Mouse (Mus musculus) ES-E14 (cell line): ENCODE data around the gene Ptprg. TPM values are rescaled to one million over a fixed set of nuclear protein-coding genes. Genes with fewer than 3 reads are reported as not detected.

ENCODE experiments used
- DNase-seq: peaks from one replicate; pipeline ENCODE4 v3.0.0-alpha.2; 2013; ENCODE audit warnings: low read depth, low spot score
- H3K27ac ChIP-seq: 2 replicates; pipeline ENCODE4 v1.5.1; 2012; ENCODE audit warnings: low read depth, mild to moderate bottlenecking, low read length, moderate library complexity, mixed read lengths; ENCODE audit not compliant: poor library complexity, insufficient read depth, severe bottlenecking
- H3K36me3 ChIP-seq: 2 replicates; pipeline ENCODE4 v1.6.1; 2012; ENCODE audit warnings: mild to moderate bottlenecking, low read length, moderate library complexity, mixed read lengths; ENCODE audit not compliant: control insufficient read depth, poor library complexity, insufficient read depth, severe bottlenecking
- H3K4me1 ChIP-seq, 2 experiments: fragments of 150-350 bp in 1 of 2; sonication (generic) in 1 of 2; 2 replicates each; pipeline ENCODE4 v1.6.1; 2012; ENCODE audit warnings: low read length in 2 of 2, mild to moderate bottlenecking in 1 of 2, mixed read lengths in 1 of 2; ENCODE audit not compliant: control insufficient read depth in 2 of 2, insufficient read depth in 2 of 2, poor library complexity in 1 of 2
- H3K4me3 ChIP-seq, 2 experiments: fragments of 150-350 bp in 1 of 2; sonication (generic) in 1 of 2; 2 replicates each; pipeline ENCODE4 v1.5.1; 2012; ENCODE audit warnings: low read length in 2 of 2, low read depth in 1 of 2, mild to moderate bottlenecking in 1 of 2, mixed read lengths in 1 of 2; ENCODE audit not compliant: insufficient read depth in 1 of 2, poor library complexity in 1 of 2, severe bottlenecking in 1 of 2
- H3K9ac ChIP-seq: 2 replicates; pipeline ENCODE4 v1.6.1; 2012; ENCODE audit warnings: low read depth, mild to moderate bottlenecking, low read length, mixed read lengths; ENCODE audit not compliant: poor library complexity, insufficient read depth, severe bottlenecking
- H3K9me3 ChIP-seq: fragments of 150-350 bp; sonication (generic); 2 replicates; pipeline ENCODE4 v1.6.1; 2012; ENCODE audit warnings: low read depth, mild to moderate bottlenecking, low read length; ENCODE audit not compliant: control insufficient read depth, insufficient read depth
- CHD2 ChIP-seq: IDR thresholded peaks from 2 replicates; pipeline ENCODE4 v1.6.1; 2014; ENCODE audit warnings: mild to moderate bottlenecking, low read depth, low read length, inconsistent platforms
- HCFC1 ChIP-seq: IDR thresholded peaks from 2 replicates; pipeline ENCODE4 v1.6.1; 2012; ENCODE audit warnings: low read length, inconsistent platforms, borderline replicate concordance; ENCODE audit not compliant: insufficient read depth
- MAFK ChIP-seq: IDR thresholded peaks from 2 replicates; pipeline ENCODE4 v1.6.1; 2014; ENCODE audit warnings: mild to moderate bottlenecking, low read depth, low read length, inconsistent platforms; ENCODE audit not compliant: insufficient read depth
- ZC3H11A ChIP-seq: IDR thresholded peaks from 2 replicates; pipeline ENCODE4 v1.6.1; 2012; ENCODE audit warnings: low read depth, mild to moderate bottlenecking, inconsistent platforms, low read length, borderline replicate concordance
- ZNF384 ChIP-seq: IDR thresholded peaks from 2 replicates; pipeline ENCODE4 v1.6.1; 2012; ENCODE audit warnings: low read depth, low read length, inconsistent platforms
- in situ Hi-C, 2 experiments: fragments of 600-800 bp; cut with MboI; formaldehyde crosslinking; loops; one replicate each; pipeline ENCODE4 v1.15.1; 2025; ENCODE audit warnings: low sequenced_read_pairs in 2 of 2, inconsistent platforms in 1 of 2; ENCODE audit not compliant: unreplicated experiment in 2 of 2
- total RNA-seq: library from RNA; depleted of rRNA; stranded (reverse); fragments of 300-350 nt; gene quantifications from 2 replicates; pipeline ENCODE4 v1.2.3, GENCODE M21; 2012

The Ptprg gene
- total RNA-seq, 1 experiment: 59.8 TPM

GRCm38 (mm10) chr14:11604133-11604865, 51.0 kb downstream of the Ptprg start:
- no peak for TF ChIP-seq ZNF384
- TF ChIP-seq ZC3H11A: no peak
- TF ChIP-seq CHD2: no peak
- no peak for TF ChIP-seq HCFC1
- no peak for TF ChIP-seq MAFK
- Histone ChIP-seq H3K4me1 (no peaks in the 10 kb centered on the region), H3K36me3 (no peaks in the 10 kb centered on the region), H3K9me3 (no peaks in the 10 kb centered on the region), H3K27ac (no peak overlapping the region), H3K9ac (no peak overlapping the region), H3K4me3 (no peak overlapping the region)
- no peak for DNase-seq
- in situ Hi-C loops: no loop called here

GRCm38 (mm10) chr14:11608366-11608765, 55.0 kb downstream of the Ptprg start:
- Histone ChIP-seq H3K4me1 (no peaks in the 10 kb centered on the region), H3K4me3 (no peak overlapping the region), H3K9ac (no peak overlapping the region), H3K9me3 (no peaks in the 10 kb centered on the region), H3K27ac (no peak overlapping the region), H3K36me3 (no peaks in the 10 kb centered on the region)
- TF ChIP-seq HCFC1: no peak
- no peak for TF ChIP-seq ZNF384
- TF ChIP-seq CHD2: no peak
- no peak for TF ChIP-seq ZC3H11A
- no peak for TF ChIP-seq MAFK
- no peak for DNase-seq
- in situ Hi-C loops: no loop called here

- no peak for DNase-seq
- in situ Hi-C loops: no loop called here
- Histone ChIP-seq H3K4me1 (no peaks in the 10 kb centered on the region), H3K9ac (no peak overlapping the region), H3K4me3 (no peak overlapping the region), H3K36me3 (no peaks in the 10 kb centered on the region), H3K27ac (no peak overlapping the region), H3K9me3 (no peaks in the 10 kb centered on the region)
- no peak for TF ChIP-seq ZC3H11A
- TF ChIP-seq ZNF384: no peak
- no peak for TF ChIP-seq MAFK
- TF ChIP-seq HCFC1: no peak
- TF ChIP-seq CHD2: no peak
Measured at GRCm38 (mm10) chr14:11609857-11610582, 56.7 kb downstream of the Ptprg start.

- in situ Hi-C loops: no loop called here
- TF ChIP-seq CHD2 (no peak), ZNF384 (no peak), ZC3H11A (no peak), HCFC1 (no peak), MAFK (no peak)
- Histone ChIP-seq H3K36me3 (peaks cover 2% of the 10 kb centered on the region; the same call in 1 of the 2 replicates), H3K9me3 (no peaks in the 10 kb centered on the region), H3K4me1 (no peaks in the 10 kb centered on the region), H3K4me3 (no peak overlapping the region), H3K9ac (no peak overlapping the region), H3K27ac (no peak overlapping the region)
- no peak for DNase-seq
Measured at GRCm38 (mm10) chr14:11612426-11612825, 59.1 kb downstream of the Ptprg start.
